8 mouse cellular contexts compared by ENCODE assay signal in genomic region chrX:59567695-59568431, GRCm38 (mm10). TPM values are rescaled to one million over a fixed set of nuclear protein-coding genes. Genes with fewer than 3 reads are reported as not detected.
DNase-seq lines count a peak whose midpoint lies in the region; ATAC-seq and TF ChIP-seq lines count a peak whose summit lies in the region.

Gene Fgf13 (minus strand): TSS chrX:59568071.

- no peak for TF ChIP-seq POLR2A in bone marrow, adult 2 months (IDR thresholded peaks at IDR 0.05; ENCODE audit: borderline replicate concordance, control insufficient read depth, low read depth, low read length)
- no peak for TF ChIP-seq POLR2A in olfactory bulb, adult 2 months (IDR thresholded peaks at IDR 0.05; ENCODE audit: insufficient read depth, low read depth, low read length)

- H3K27me3 ChIP-seq in heart, embryonic 14.5 days (ENCODE audit: control insufficient read depth, insufficient read depth, low read length), result no peaks in the 10 kb centered on the region
- peaks cover 31% of the 10 kb centered on the region for H3K27me3 ChIP-seq in liver, embryonic 16.5 days (ENCODE audit: control insufficient read depth, insufficient read depth, low read depth, low read length)

- H3K4me1 ChIP-seq in bone marrow, adult 2 months (ENCODE audit: control insufficient read depth, insufficient read depth, low read length), result no peaks in the 10 kb centered on the region
- H3K4me1 ChIP-seq in heart, embryonic 14.5 days (ENCODE audit: control insufficient read depth in 2 of 2, insufficient read depth in 2 of 2, low read length in 2 of 2), result no peaks in the 10 kb centered on the region
- no peaks in the 10 kb centered on the region for H3K4me1 ChIP-seq in liver, embryonic 16.5 days (ENCODE audit: control insufficient read depth, low read depth, low read length)
- H3K4me1 ChIP-seq in olfactory bulb, adult 2 months (ENCODE audit: control insufficient read depth, insufficient read depth, low read length), result peaks cover 2% of the 10 kb centered on the region; the same call in 1 of the 2 replicates

- H3K27ac ChIP-seq in bone marrow, adult 2 months (ENCODE audit: control insufficient read depth, insufficient read depth, low read depth, low read length, poor library complexity), result no peak within 1 kb of the TSS
- H3K27ac ChIP-seq in heart, embryonic 14.5 days (replicated peaks in 1 of 2; ENCODE audit: control insufficient read depth in 1 of 2, insufficient read depth in 1 of 2, low read depth in 2 of 2, low read length in 2 of 2), result peak within 1 kb of the TSS; percentile 42 to 81
- H3K27ac ChIP-seq in liver, embryonic 16.5 days (ENCODE audit: low read length), result no peak within 1 kb of the TSS
- H3K27ac ChIP-seq in olfactory bulb, adult 2 months (ENCODE audit: insufficient read depth, low read depth, low read length), result peak within 1 kb of the TSS; percentile 90

- H3K36me3 ChIP-seq in heart, embryonic 14.5 days (ENCODE audit: control insufficient read depth, insufficient read depth, low read length), result no peaks in the 10 kb centered on the region
- no peaks in the 10 kb centered on the region for H3K36me3 ChIP-seq in liver, embryonic 16.5 days (ENCODE audit: control insufficient read depth, insufficient read depth)

- peak; percentile 48 to 51 for DNase-seq in B cell, adult 2 months
- peak; percentile 2 for DNase-seq in fat pad, adult 2 months (ENCODE audit: extremely low read depth, low read depth, low spot score)
- DNase-seq in kidney, postnatal 25 days, result peak; percentile 1 to 34
- no peak for DNase-seq in urinary bladder, postnatal 36 days (ENCODE audit: low spot score in 2 of 2)

- peak within 1 kb of the TSS; percentile 62 for H3K4me3 ChIP-seq in bone marrow, adult 2 months (replicated peaks; ENCODE audit: control insufficient read depth, low read depth, low read length)
- peak within 1 kb of the TSS; percentile 49 to 52 for H3K4me3 ChIP-seq in heart, embryonic 14.5 days (ENCODE audit: control insufficient read depth in 1 of 2, insufficient read depth in 1 of 2, low read depth in 1 of 2, low read length in 2 of 2)
- peak within 1 kb of the TSS; percentile 38 for H3K4me3 ChIP-seq in liver, embryonic 16.5 days (ENCODE audit: low read depth, low read length)
- H3K4me3 ChIP-seq in olfactory bulb, adult 2 months (ENCODE audit: insufficient read depth, low read depth, low read length), result peak within 1 kb of the TSS; percentile 84

- TF ChIP-seq CTCF in bone marrow, adult 2 months (IDR thresholded peaks at IDR 0.05; ENCODE audit: control insufficient read depth, insufficient read depth, low read length), result no peak
- no peak for TF ChIP-seq CTCF in olfactory bulb, adult 2 months (IDR thresholded peaks at IDR 0.05; ENCODE audit: insufficient read depth, low read depth, low read length)

- peak within 1 kb of the TSS; percentile 75 for H3K9ac ChIP-seq in heart, embryonic 14.5 days (ENCODE audit: low read length)
- no peak within 1 kb of the TSS for H3K9ac ChIP-seq in liver, embryonic 16.5 days (ENCODE audit: low read depth, low read length)

- peak; percentile 38; the same call in 1 of the 2 replicates for ATAC-seq in heart, embryonic 14.5 days (ENCODE audit: insufficient number of reproducible peaks, insufficient read depth, low FRiP score, low read depth)
- ATAC-seq in liver, embryonic 16.5 days (ENCODE audit: low read depth), result no peak

- peak within 1 kb of the TSS; percentile 68 for H3K4me2 ChIP-seq in heart, embryonic 14.5 days (ENCODE audit: low read length)
- H3K4me2 ChIP-seq in liver, embryonic 16.5 days (ENCODE audit: low read depth, low read length), result peak within 1 kb of the TSS; percentile 48

- 14% methylated on average over 44 of the region's 47 CpGs for WGBS in bone marrow, adult 2 months
- 16% methylated on average over 43 of the region's 47 CpGs for WGBS in heart, embryonic 14.5 days
- 16% methylated on average over 41 of the region's 47 CpGs for WGBS in liver, embryonic 16.5 days (ENCODE audit: insufficient replicate concordance)
- WGBS in olfactory bulb, adult 2 months, result 12% methylated on average over 41 of the region's 47 CpGs

- no peaks in the 10 kb centered on the region for H3K9me3 ChIP-seq in heart, embryonic 14.5 days (ENCODE audit: control insufficient read depth, low read length)
- no peaks in the 10 kb centered on the region for H3K9me3 ChIP-seq in liver, embryonic 16.5 days (replicated peaks; ENCODE audit: control insufficient read depth, low read length)

RNA-seq across cellular contexts. Expression of gene Fgf13, which starts in this region (rescaled TPM):
- 2.0 TPM in 1 of 2 replicates, not detected in the other for polyA plus RNA-seq in bone marrow, adult 2 months (2011; ENCODE audit: insufficient read depth, insufficient read length, low replicate concordance, missing spikeins)
- polyA plus RNA-seq in heart, embryonic 14.5 days (2014; fragmentation: Nextera tagmentation; extraction: Ambion mirVana), result 46.1 and 51.7 TPM in 2 replicates
- 1.2 and 1.4 TPM in 2 replicates for polyA plus RNA-seq in liver, embryonic 16.5 days (2015; fragmentation: Nextera tagmentation; extraction: Ambion mirVana)
- polyA plus RNA-seq in olfactory bulb, adult 2 months (2012; ENCODE audit: insufficient read depth, insufficient read length, low replicate concordance, missing spikeins), result not detected in 2 replicates

Comparison
In these comparisons a context has a peak if more than half of its experiments do, and no peak if none do; other contexts are left out.
1. DNase-seq: peak in B cell, adult 2 months (2 of 2), fat pad, adult 2 months (single experiment) and kidney, postnatal 25 days (2 of 2); none in urinary bladder, postnatal 36 days (0 of 2).
2. H3K27ac ChIP-seq: peak in heart, embryonic 14.5 days (2 of 2) and olfactory bulb, adult 2 months (single experiment); none in bone marrow, adult 2 months (single experiment) and liver, embryonic 16.5 days (single experiment).
3. Peak in every context shown above with its lines, with median percentiles within 50 percentile points of each other: H3K4me3 ChIP-seq.